Mouse (Mus musculus) bone marrow, adult 2 months (tissue): ENCODE measurements around the gene Suds3.

Experiments
- CTCF ChIP-seq: fragments of 200-500 bp; IDR thresholded peaks from 2 replicates; pipeline ENCODE4 v1.5.1; 2011; ENCODE audit warnings: low read length, control low read depth; ENCODE audit not compliant: control insufficient read depth, insufficient read depth
- POLR2A ChIP-seq: fragments of 200-500 bp; IDR thresholded peaks from 2 replicates; pipeline ENCODE4 v1.6.1; 2011; ENCODE audit warnings: low read depth, mild to moderate bottlenecking, control low read depth, low read length, borderline replicate concordance; ENCODE audit not compliant: control insufficient read depth

DNA sequence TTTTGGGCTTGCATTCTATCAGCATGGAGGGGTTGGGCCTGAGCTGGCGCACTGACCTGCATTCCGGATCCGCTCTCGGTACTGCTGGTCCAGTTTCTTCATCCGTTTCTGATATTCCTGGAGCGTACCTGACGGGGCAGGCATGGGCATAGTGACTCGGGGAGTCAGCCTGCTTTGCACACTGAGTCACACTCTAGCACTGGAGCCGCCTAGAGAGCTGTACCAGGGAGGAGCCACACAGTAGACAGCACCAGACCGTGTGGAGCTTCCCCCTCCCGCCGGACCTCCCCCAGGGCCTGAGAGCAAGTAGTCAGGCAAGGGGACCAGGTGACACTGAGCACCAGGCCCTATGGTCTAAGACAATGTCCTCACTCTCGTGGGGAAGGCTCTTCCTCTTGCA lies 7.6 kb downstream of the Suds3 start:
- no peak for TF ChIP-seq POLR2A
- no peak for TF ChIP-seq CTCF
